Mouse (Mus musculus): Measurements from ENCODE around the gene Mrgbp.

Gene Mrgbp

DNA sequence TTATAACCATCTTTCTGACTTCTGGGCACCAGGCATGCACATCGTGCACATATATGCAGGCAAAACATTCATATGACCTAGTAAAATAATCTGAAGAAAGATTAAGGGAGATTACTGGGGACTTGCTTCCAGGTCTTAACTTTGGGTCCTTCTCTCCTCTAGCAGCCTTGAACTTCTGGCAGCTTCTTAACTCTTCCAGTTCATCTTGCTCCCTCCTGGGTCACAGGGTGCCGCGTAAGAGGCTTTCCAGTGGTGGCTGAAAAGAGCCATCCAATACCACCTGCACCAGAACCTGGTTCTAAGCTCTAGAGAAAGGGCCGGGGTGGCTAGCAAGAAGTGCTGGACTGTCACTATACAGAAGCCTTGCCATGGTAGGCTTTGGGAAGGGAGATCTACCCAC is 16.4 kb downstream of the Mrgbp start, which contains the start of gene Col9a3:
Gene Col9a3 (plus strand): TSS at position 301 of the 400 bp plus-strand sequence.
- DNase-seq = no peak

DNA sequence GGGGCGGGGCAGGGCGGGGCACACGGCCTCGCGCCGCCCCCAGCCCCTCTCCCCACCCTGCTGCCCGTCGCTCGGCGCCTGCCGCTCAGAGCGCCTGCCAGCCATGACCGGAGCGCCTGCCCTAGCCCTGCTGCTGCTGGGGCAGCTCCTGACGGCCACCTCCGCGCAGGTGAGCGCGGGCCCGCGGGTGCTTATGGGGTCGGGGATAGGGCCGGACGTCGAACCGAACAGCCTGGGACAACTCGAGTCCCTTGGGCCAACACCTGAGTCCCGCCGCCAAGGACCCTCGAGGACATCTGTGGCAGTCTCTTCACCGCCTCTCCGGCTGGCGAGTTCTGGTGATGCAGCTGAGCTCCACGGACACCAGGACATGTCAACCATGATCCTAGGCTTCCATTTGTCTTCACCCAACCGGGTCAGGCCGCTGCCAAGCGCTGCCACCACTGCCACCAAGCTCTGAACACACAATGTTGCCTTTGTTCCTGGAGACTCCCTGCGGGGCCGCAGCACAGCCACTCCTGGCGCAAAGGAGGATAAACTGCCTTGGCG is 17.1 kb downstream of the Mrgbp start:
- DNase-seq = no peak

DNA sequence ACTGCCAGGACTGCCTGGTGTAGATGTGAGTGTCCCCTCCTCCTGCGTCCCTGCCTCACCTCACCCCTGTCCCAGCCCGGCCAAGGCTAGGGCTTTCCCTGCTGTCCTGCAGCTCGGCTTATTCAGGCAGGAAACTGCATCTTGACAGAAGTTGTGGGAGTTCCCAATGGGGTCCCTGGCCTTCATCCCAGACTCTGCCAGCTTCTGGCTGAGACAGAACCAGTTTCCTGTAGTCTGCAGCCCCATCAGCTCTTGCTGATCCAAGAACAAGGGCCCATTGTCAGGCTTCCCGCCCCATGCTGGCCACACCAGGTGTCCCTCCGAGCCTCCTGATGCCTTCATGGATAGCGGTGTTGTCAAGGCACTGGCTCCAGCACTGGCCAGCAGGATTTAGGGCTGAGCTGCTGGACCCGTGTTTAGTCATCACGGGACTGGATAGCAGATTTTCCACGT is 19.5 kb downstream of the Mrgbp start:
- DNase-seq = no peak

- no peak for DNase-seq
Observed at GRCm38 (mm10) chr2:180604781-180605180, 23.7 kb downstream of the Mrgbp start.

- no peak for DNase-seq
Observed at GRCm38 (mm10) chr2:180610283-180610682, 29.2 kb downstream of the Mrgbp start.

DNA sequence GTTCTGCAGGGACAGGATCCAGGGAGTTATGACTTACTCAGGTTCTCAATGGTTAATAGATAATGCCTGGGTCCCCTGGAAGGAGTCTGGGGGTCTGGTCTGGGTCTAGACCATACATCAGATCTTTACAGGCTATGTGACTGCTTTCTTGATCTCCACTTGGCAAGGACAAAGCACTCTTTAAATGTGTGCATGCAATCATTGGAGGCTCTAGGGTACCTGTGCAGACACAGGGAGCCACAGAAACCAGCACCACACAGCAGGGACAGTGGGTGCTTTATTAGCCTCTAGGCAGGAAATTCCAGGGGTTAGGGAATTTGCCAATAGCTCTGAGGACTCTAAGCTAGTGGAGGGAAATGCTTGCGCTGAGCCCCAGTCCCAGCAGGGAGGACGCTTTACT is 30.8 kb downstream of the Mrgbp start:
- no peak for DNase-seq

Measured in heart, adult 11 months (tissue).